Mouse (Mus musculus) adrenal gland, adult 8-10 months (tissue): ENCODE measurements at regions not wholly inside any gene's neighbourhood (a gene's known extent, or its start where the extent isn't known, plus 50 kb on each side); places are given as distances from the start of the nearest gene placed in this dataset.

ENCODE experiments used
- DNase-seq: peaks from one replicate; pipeline ENCODE4 v3.0.0; 2022

DNA sequence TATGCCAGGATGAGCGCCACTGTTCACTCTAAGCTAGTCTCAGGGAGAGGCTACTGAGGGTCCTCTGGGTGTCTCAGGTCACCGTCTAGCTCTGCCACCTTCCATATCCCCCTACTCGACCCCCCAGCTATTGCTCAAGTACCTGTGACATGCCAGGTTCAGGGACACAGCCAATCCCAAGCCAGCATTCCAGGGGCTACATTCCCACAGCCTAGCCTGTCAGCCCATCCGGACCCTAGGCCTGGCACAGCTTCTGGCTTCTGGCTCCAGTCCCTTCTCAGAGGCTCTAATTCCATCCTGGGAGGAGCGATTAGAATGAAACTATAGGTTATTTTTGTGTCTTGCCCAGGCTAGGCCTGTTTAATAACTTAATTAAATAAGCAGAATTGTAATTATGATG is 105.2 kb downstream of the 1810010D01Rik start:
- DNase-seq: no peak

DNA sequence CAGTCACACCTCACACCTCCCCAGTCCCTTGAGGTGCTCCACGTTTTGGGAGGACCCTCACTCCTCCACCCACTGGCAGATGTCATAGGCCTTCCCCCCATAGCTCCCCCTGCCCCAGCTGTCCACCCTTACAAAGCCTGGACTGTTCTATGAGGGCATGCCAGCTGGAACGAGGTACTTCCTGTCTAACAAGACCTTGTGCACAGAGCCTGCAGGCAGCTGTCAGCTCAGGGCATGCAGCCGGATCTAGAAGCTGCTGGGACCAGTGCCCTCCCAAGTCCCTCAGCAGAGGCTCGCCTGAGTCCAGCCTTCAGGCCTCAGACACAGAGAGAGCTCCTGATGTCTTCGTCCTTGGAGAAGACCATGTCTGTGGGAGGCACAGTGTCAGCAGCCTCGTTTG is 105.7 kb downstream of the 1810010D01Rik start:
- DNase-seq: no peak

DNA sequence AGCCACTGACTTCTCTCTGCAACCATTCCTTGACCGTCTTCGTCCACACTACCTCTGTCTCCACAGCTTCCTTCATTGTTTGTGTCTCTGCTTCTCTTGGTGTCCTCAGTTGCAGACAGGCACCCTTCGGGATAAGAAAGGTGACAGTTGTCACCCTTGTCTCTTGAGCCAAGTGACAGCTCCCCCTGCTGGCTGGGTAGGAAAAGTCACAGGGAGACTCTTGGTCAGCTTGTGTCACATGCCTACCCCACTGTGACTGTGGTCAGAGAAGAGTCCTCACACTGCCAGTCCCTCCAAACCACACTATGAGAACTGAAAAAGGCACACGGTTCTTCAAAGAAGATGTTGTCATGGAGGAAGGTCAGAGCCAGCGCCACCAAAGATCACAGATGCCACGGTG is 109.6 kb downstream of the 1810010D01Rik start:
- DNase-seq: no peak

DNA sequence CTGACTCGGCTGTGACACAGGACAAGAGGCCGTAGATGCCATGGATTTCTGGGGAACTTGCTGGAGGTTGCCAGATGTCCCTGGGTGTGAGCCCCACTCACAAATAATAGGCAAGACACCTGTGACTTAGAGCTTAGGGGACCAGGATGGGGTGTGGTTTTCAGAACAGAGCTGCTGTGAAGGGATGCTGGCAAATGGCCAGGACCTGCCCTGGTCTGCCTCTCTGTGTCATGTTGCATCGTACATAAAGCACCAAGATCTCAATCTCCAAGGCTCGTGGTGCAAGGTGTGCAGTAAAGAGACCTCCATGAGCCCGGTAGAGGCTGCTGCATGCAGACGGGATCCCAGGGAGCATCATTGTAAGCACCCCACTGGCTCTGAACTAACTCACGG is 113.8 kb downstream of the 1810010D01Rik start:
- DNase-seq: no peak

DNA sequence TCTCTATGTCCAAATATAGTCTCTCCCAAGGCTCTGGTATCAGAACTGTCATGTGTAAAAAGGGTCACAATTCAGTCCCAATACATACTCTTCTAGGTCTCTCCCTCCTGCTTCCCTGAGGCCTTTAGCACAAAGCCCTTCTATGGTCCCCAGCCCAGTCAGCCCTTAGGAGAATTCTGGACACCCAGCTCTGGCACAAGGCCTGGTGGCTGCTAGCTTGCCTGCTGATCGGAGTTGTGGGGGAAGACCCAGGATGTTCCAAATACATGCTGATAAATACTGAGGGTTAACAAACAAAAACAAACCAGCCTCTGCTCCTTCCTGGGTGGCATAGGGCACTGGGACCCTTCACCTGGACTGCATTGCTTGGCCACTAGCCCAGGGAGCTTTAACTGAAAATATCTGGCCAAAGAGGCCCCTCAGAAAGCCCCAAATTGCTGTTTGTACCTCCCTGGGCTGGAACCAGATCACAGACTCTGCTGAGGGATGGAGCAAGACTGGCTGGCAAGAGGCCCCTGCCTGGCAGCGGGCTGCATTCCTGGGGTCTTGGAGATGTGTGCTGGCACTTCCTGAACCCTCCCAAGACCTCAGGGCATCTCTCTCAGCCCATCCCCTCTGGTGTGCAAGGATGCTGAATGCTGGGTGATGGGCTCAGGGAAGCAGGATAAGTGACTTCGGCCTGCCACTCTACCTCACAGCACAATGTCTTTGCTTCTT is 114.3 kb downstream of the 1810010D01Rik start:
- no peak for DNase-seq

DNA sequence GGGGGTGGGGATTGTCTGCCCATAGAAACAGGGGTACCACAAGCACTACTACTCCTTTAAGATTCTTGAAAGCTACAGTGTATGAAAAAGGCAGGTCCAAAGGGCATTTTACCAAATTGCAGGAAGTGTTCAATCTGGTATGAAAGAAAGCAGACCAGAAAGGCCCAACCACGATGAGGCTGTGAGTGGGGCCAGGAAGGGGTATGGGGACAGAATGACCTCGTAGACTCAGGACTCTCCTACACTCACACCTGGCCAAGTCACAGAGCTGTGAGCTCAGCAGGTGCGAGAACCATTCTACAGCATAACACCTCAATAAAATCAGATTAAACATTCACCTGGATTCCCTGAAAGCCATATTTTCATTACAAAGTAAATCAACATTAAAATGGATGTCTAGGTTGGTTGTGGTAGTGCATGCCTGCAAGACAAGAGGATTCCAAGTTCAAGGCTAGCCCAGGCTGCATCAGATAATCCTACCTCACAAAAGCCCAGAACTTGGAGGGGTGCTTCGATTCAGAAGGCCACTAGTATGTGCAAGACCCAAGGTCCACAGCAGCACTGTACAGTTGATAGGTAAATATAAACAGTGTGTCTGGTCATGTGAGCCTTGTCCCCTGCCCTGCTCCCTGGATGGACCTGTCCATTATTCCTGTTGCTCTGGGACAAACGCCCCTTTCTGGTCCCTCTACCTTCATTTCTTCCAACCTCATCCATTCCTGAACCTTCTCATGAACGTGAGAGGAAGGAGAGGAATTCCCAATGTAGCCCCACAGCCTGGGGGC is 115.3 kb downstream of the 1810010D01Rik start:
- no peak for DNase-seq

DNA sequence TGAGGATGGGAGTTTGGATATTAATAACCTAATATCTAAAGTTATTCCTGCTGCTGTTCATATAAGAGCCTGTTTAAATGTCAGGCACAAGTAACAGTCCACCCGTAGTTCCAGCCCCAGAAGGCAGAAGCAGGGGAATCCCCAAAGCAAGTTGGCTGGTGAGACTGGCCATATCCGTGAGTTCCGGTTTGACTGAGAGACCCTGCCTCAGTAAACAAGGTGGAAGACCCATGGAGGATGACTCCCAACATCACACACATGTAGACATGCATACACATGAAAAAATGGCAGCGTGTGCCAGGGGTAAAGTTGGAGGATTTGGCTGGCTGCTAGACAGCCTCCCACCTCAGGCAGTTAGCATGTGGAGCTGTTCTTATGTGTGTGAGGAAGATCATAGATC is 117.1 kb downstream of the 1810010D01Rik start:
- no peak for DNase-seq

DNA sequence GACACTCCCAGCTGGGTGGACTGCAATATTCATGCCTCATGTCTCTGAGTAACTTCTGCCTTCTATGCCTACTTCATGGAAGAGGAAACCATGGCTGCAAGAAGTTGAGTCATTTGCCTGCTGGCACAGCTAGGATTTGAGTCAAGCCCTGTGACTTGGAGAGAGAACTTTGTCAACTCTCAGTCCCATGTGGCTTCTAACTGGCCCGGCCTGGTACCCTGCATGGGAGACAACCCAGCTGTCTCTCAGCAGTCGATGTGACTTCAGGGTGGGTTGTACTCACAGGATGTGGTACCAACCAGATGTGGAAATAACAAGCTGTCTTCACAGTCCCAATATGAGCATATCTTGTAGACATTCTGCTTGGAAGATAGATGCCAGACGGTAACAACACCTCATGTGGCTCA is 118.6 kb downstream of the 1810010D01Rik start:
- no peak for DNase-seq

DNA sequence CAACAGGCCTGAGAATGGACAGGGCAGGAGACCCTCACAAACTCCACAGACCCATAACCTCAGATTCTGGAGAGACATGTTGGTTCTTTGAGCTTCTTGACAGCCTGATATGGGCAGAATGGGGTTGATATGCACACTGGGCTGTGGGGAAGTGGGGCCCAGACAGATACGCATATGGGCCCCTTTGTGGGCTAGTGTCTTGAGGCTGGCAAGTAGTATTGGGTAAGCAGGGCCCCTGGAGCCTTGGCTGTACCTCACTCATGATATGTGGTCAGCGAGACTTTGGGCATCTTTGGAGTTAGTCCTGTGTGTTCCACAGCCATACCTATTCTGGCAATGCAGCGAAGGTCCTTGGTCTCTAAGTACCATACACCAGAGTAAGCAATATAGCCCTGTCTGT is 119.3 kb downstream of the 1810010D01Rik start:
- DNase-seq: no peak

DNA sequence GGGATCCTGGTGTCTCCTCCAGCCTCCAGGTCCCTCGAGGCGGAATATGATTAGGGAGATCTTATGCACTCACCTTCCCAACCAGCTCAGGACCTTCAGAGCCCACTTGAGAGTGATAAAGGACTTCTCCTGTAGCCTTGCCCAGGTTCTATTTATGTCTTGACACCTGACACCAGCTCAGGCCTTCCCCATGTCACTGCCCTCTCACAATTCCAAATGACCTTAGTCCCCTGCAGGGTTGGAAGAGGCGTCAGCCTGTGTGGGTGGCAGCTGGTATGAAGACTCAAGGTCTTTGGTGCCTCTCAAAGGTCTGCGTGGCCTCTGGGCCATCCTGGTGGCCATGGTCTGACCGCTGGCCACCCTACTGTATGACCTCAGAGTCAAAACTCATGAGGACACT is 120.1 kb downstream of the 1810010D01Rik start:
- DNase-seq: no peak

DNA sequence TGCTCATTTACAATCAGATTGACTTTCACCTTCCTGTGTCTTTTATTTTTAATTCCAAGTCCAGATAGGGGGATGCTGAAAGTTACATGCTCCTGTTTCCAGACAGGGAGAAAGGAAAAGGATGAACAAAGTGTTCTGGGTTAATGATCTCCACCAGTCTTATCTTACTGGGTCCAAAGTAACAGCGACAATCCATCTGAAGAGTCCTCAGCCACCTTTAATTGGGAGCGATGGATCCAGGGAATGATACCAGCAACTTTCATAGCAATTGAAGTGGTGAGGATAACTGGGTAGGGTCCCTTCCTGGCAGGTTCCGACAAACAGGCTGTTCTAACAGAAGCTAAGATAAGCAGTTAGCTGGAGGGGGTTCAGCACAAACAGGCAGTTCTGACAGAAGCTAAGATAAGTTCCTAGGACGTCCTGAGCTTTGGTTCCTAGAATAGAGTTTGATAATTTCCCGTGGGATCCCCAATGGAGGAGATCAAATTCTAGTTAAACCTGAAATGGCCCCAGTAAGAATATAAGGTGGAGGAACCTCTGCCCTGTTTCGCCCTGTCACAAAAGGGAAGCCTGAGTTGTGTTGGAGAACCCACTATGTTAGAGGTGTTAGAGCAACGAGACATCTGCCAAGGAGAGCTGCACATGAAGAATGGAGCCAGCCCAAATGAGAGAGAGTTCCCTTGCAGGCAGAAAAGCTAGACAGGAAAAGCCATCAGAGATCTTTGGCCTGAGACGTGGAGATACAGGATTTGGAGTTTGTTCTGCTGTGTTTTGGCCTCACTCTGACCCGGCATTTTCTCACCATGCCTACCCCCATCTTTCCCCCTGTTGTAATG is 124.8 kb downstream of the 1810010D01Rik start:
- no peak for DNase-seq

DNA sequence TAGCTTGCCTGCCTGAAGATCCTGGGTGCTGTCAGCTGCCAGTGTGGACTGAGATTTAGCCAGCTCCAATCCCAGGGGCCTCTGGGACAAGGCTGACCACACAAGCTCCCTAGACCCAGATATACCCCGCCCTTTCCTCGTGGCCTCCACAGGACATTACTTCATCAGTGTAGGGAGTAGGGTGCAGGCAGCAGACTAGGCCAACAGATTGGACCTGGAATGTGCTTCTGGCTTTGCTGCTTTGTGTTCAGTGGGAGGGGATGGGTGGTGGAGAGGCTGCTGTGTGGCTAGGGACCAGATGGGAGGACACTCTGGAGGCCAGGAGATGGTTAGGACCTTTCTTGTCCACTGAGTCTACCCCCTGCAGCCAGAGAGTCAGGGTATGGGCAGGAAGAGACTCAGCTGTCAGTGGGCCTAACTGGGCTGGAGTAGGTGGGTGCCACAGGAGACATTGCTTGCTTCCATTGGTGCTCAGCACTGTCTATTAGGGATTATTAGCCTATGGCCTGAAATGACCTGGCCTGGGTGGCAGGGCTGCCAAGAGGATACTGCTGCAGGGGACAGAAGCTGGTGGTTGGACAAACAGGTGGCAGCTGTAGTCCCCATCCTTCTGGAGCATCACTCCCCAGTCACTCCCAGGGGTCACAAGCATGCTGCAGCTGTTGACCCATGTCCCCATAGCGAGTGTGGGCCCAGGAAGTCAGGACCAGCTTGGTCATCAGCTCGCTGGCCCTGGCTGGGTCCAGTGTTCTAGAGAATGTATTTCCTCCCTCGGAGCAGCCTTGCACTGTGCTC is 132.5 kb upstream of the Ccnd1 start:
- no peak for DNase-seq

DNA sequence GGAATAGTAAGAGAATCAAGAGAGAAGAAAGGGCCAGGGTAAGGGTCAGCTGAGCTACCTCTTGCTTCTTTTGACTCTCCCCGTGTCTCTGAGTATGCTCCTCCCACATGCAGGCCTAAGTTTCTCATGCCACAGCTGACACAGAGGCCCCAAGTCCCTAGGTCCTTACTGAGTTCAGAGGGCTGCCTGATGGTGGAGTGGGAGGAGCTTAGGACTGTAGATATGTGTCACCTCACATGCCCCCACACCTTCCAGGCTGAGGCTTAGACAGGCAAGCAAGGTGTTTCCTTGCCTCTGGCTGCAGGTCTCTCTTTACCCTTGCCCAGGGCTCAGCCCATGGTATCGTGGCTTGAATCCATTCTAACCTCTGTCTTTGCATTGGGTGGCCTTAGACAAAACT is 131.8 kb upstream of the Ccnd1 start:
- DNase-seq: no peak

DNA sequence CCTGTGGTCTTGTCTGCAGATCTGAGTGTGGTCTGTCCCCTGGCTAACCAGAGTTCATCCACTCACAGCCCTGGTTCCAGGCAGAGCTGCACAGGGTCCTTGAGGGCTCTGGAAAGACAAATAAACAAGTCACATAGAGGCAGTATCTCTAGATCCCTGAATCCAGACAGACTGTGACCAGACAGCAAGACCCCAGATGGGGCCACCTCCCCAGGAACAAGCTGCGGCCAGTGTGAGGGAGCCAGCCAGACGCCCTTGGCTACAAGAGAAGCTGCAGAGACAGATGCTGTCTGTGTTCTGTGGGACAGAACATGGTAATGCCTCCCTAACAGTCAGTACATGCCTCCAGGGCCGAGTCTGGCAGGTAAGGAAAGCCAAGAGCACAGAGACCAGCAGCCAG is 127.6 kb upstream of the Ccnd1 start:
- no peak for DNase-seq

DNA sequence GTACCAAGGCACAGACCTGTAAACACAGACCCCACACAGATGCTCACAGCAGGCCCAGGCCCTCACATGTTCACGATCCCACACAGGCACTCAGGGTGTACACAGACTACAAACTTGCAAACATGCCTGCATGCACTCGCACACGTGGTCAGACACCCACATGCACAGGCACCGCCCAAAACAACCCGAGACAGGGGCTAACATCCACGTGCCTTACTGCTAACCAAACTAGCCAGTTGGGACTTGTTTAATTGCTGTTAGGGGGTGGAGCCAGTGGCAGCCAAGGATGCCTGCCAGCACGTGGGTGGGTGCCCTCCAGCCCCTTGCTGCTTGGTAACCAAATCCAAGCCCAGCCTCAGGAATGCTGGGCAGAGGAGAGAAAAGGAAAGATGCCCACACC is 116.6 kb upstream of the Ccnd1 start:
- no peak for DNase-seq

DNA sequence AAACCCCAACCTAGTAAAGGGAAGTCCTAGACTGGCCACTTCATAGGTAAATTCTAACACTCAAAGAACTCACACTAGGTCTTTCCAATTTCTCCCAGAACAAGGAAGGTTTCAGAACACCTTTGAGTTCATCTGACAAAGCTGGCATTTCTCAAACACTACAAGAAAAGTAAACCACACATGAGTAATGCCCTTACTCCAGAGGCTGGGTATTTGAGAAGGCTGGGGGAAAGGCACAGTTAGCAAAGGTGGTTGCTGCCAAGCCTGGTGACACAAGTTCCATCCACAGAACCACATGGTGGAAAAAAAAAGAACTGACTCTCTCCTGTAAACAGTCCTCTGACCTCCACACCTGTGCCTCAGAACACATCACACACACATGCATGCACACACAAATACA is 111.9 kb upstream of the Ccnd1 start:
- no peak for DNase-seq

DNA sequence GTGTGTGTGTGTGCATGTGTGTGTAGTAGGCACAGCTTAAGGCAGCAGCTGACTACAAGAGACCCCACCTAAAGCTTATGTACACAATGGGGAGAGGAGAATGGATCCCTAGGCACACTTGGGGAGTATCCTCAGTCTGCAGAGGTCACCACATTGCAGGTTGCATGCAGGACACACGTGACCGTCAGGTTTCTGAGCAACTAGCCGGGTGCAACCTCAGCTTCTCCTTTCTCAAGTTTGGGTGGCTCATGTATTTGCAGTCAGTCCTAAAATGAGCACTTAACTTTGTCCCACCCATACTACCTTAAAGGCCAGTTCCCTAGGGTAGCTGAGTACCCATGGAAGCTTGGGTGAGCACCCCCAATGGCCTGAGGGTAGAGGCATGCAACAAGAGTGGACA is 111.0 kb upstream of the Ccnd1 start:
- no peak for DNase-seq

DNA sequence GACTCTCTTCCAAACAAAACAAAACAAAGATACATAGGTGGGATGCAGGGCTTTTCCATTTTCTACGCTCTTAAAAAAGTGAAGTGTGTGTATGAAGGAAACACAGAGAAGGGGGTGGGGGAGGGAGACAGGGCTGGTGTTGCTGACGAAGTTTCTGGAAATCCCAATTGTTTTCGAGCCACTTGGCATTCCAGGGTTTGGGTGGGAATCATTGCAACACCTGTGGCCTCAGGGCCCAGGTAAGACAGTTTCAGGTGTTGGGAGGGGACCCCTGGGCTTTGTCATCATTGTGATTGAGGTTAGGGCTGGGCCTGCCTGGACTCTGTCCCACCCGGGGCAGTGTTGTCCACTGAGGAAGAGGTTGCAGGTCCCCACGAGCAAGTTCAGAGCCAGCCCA is 108.8 kb upstream of the Ccnd1 start:
- no peak for DNase-seq

DNA sequence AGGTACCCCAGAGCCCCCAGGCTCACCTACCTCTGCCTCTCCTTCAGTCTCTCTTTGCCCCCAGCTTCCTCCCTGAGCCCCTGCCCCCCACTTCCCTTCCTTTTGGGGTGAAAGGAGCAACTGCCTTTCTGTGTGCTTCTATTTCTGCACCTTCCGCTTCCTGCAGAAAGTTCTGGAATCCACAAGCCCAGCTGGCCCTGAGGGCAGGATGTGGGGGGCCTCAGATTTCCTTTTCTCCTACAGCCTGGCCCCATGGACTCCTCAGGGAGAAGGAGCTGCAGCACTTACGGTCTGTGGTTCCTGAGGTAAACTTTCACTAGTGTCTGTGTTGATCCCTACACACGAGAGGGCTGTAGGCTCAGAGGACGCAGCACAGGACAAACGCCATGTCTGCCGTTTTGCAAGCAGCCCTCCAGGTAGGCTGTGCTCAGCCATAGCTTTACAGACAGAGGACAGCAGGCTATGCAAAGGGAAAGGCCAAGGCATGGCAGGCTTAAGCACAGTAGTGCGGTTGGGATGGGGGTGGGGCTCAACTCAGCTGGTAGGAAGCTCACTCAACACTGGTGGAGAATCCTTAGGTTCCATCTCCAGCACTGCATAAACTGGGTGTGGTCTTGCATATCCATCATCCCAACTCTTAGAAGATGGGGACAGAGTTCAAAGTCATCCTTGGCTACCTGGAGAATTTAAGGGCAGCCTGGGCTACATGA is 108.2 kb upstream of the Ccnd1 start:
- DNase-seq: no peak

DNA sequence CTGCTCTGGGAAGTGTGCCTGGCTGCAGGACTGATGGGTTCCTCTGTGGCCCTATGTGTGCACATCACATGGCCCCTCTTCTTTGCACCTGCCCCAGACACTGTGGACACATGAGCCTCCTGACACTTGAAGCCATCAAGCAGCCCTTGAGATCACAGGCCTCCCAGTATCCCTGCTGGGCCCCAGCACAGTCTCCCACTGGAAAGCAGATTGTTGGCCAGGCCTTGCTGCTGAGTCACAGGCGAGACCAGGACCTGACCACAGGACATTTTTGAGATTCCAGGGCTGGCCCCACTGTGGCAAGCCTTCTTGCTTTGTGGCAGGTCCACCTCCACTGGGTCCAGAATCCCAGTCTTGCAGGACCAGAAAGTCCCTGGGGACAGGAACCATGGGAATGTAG is 105.5 kb upstream of the Ccnd1 start:
- DNase-seq: no peak

DNA sequence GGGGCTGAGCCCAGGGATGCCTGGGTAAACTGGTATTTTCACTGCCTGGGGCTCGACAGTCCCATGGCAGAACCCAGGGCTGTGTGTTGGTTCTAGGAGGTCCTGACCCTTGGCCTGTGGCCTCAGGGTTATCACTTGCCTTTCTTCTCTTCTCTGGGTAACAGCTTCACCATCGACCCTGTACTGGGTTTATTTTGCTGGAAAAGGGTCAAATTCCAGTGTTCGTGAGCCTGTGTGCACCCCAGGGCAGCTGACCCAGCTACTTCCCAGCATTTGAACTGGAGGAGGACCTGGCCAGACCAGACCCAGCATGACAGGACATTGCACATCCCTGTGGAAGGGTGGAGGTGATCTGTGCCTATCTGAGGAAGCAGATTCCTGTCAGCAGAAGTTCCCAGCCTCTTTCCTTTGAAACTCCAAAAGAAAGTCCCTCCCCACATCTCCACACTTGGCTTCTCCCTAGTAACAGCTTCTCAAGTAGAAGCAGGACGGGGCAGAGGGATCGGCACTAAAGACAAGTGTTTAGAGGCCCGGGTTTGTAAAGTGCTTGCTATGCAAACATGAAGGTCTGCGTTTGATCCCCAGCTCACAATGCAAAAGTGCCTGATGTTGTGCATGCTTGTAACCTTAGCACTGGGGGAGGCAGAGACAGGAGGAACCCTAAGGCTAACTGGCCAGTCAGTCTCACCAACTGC is 103.9 kb upstream of the Ccnd1 start:
- DNase-seq: no peak
